In the genomic region with DNA sequence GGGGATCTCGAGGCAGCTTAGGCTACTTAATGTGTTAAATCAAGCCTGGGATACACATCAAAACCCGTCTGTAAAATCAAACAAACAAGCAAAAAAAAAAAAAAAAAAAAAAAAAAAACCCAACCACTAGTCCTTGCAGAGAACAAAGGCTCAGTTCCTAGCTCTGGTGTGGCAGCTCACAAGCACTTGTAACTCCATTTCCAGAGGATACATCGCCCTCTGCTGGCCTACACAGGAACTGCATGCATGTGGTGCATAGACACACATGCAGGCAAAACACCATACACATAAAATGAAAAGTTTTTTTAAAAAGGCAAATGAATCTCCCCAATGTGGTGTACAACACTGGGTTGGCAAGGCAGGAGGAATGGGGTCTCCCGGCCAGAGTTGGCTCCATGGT, we compare ENCODE assay signal across 8 mouse cellular contexts. TPM values are rescaled to one million over a fixed set of nuclear protein-coding genes. Genes with fewer than 3 reads are reported as not detected.
DNase-seq lines count a peak whose midpoint lies in the region; ATAC-seq and TF ChIP-seq lines count a peak whose summit lies in the region.

No protein-coding gene starts in this region.

- H3K9ac ChIP-seq in liver, postnatal 0 days (replicated peaks), result no peak overlapping the region

- no peak overlapping the region for H3K27ac ChIP-seq in left cerebral cortex, adult 2 months
- H3K27ac ChIP-seq in liver, postnatal 0 days (ENCODE audit: low read depth), result no peak overlapping the region

- H3K4me3 ChIP-seq in left cerebral cortex, adult 2 months, result no peak overlapping the region
- H3K4me3 ChIP-seq in liver, postnatal 0 days (ENCODE audit: low read depth, low read length), result no peak overlapping the region

- peaks cover 7% of the 10 kb centered on the region for H3K4me1 ChIP-seq in liver, postnatal 0 days (ENCODE audit: insufficient read depth)

- no peaks in the 10 kb centered on the region for H3K36me3 ChIP-seq in liver, postnatal 0 days (replicated peaks; ENCODE audit: insufficient read depth, low read length)

- peaks cover 22% of the 10 kb centered on the region for H3K27me3 ChIP-seq in liver, postnatal 0 days (ENCODE audit: insufficient read depth, low read length)

- intact Hi-C loops in left cerebral cortex, adult 2 months (cut with DNase I), result loop anchor here (1.0 kb wide), 1 partner anchor 72 kb away; no protein-coding TSS in a partner anchor
- intact Hi-C loops in heart, postnatal 14 days (cut with DNase I), result loop anchor here (1.0 kb wide), 1 partner anchor 71 kb away; no protein-coding TSS in a partner anchor

- TF ChIP-seq EP300 in liver, postnatal 0 days (IDR thresholded peaks at IDR 0.05; ENCODE audit: low read depth), result no peak

- peak; percentile 64 for TF ChIP-seq CTCF in left cerebral cortex, adult 2 months (IDR thresholded peaks at IDR 0.05)
- TF ChIP-seq CTCF in liver, postnatal 0 days (IDR thresholded peaks at IDR 0.05; ENCODE audit: low read depth), result peak; percentile 90

- H3K4me2 ChIP-seq in liver, postnatal 0 days (ENCODE audit: low read depth, low read length), result no peak overlapping the region

- no peaks in the 10 kb centered on the region for H3K9me3 ChIP-seq in liver, postnatal 0 days (ENCODE audit: low read length)

- no peak for DNase-seq in left cerebral cortex, adult 2 months (ENCODE audit: extremely low spot score in 1 of 2, low spot score in 2 of 2)
- DNase-seq in left cerebral cortex, adult 11 months (ENCODE audit: low spot score), result no peak
- peak; percentile 56 for DNase-seq in adrenal gland, adult 8-10 months
- DNase-seq in embryo, embryonic 9.5 days (ENCODE audit: extremely low spot score), result peak; percentile 48
- DNase-seq in heart, postnatal 14 days, result peak; percentile 56 to 76
- DNase-seq in liver, postnatal 0 days, result peak; percentile 82
- peak; percentile 61 to 64 for DNase-seq in right cerebral cortex, postnatal 10 days (ENCODE audit: low spot score in 2 of 2)
- peak; percentile 83 for DNase-seq in urinary bladder, postnatal 14 days (ENCODE audit: low spot score)

- WGBS in liver, postnatal 0 days (ENCODE audit: insufficient replicate concordance), result 58% methylated on average over 4 of the region's 4 CpGs

- ATAC-seq in liver, postnatal 0 days, result no peak

RNA-seq across cellular contexts. Expression of a gene that starts 4.2 kb away (rescaled TPM):
- total RNA-seq in left cerebral cortex, adult 2 months (2021), result 10 to 100 TPM; 54.3 to 58.6 TPM
- 10 to 100 TPM; 26.6 to 51.8 (median 40.3) TPM for total RNA-seq in adrenal gland, adult 8-10 months (2022)
- 1 to 10 TPM; 3.2 to 3.7 TPM for total RNA-seq in heart, postnatal 14 days (2021)
- polyA plus RNA-seq in liver, postnatal 0 days (2015; fragmentation: Nextera tagmentation; extraction: Ambion mirVana), result 2.2 and 2.8 TPM in 2 replicates

RNA-seq across cellular contexts. Expression of a gene that starts 28.0 kb away (rescaled TPM):
- total RNA-seq in left cerebral cortex, adult 2 months (2021), result not detected
- total RNA-seq in adrenal gland, adult 8-10 months (2022), result 1 to 10 TPM in 2 of 4 experiments, under 1 TPM in 2; 0.77 to 1.7 (median 1.2) TPM
- not detected for total RNA-seq in heart, postnatal 14 days (2021)
- not detected in 2 replicates for polyA plus RNA-seq in liver, postnatal 0 days (2015; fragmentation: Nextera tagmentation; extraction: Ambion mirVana)

Comparison
In these comparisons a context has a peak if more than half of its experiments do, and no peak if none do; other contexts are left out.
1. DNase-seq: peak in adrenal gland, adult 8-10 months (single experiment), embryo, embryonic 9.5 days (single experiment), heart, postnatal 14 days (2 of 2), liver, postnatal 0 days (single experiment), right cerebral cortex, postnatal 10 days (2 of 2) and urinary bladder, postnatal 14 days (single experiment); none in left cerebral cortex, adult 2 months (0 of 2) and left cerebral cortex, adult 11 months (single experiment).
2. RNA of a gene that starts 4.2 kb away (total RNA-seq): 54.3 to 58.6 TPM in left cerebral cortex, adult 2 months and 26.6 to 51.8 TPM in adrenal gland, adult 8-10 months; 3.2 to 3.7 TPM in heart, postnatal 14 days; every median in the first group is over 4 times any median in the second.